Mouse (Mus musculus) liver, adult 2 months (tissue): ENCODE results near the gene Ccdc34. TPM values are rescaled to one million over a fixed set of nuclear protein-coding genes. Genes with fewer than 3 reads are reported as not detected.

ENCODE experiments used
- DNase-seq: peaks from one replicate; pipeline ENCODE4 v3.0.0-alpha.2; 2011; ENCODE audit warnings: low read depth, low spot score; ENCODE audit errors: extremely low read depth
- H3K27ac ChIP-seq: fragments of 200-500 bp; replicated peaks from 2 replicates; pipeline ENCODE4 v1.5.1; 2012; ENCODE audit warnings: low read depth, mild to moderate bottlenecking, control low read depth, inconsistent platforms, low read length; ENCODE audit not compliant: insufficient read depth
- H3K27me3 ChIP-seq: fragments of 200-500 bp; 2 replicates; pipeline ENCODE4 v1.6.1; 2012; ENCODE audit warnings: mild to moderate bottlenecking, moderate library complexity, low read length, inconsistent platforms; ENCODE audit not compliant: control insufficient read depth, insufficient read depth
- H3K36me3 ChIP-seq: fragments of 200-500 bp; 2 replicates; pipeline ENCODE4 v1.6.1; 2012; ENCODE audit warnings: low read length, inconsistent platforms; ENCODE audit not compliant: control insufficient read depth, insufficient read depth
- H3K4me1 ChIP-seq: fragments of 200-500 bp; 2 replicates; pipeline ENCODE4 v1.6.1; 2011; ENCODE audit warnings: low read length; ENCODE audit not compliant: control insufficient read depth, insufficient read depth
- H3K4me3 ChIP-seq: fragments of 200-500 bp; 2 replicates; pipeline ENCODE4 v1.5.1; 2011; ENCODE audit warnings: low read depth, mild to moderate bottlenecking, control low read depth, low read length, moderate library complexity; ENCODE audit not compliant: insufficient read depth
- H3K79me2 ChIP-seq: fragments of 200-500 bp; 2 replicates; pipeline ENCODE4 v1.6.1; 2012; ENCODE audit warnings: inconsistent platforms, mild to moderate bottlenecking, low read length, moderate library complexity; ENCODE audit not compliant: control insufficient read depth, insufficient read depth
- H3K9ac ChIP-seq: fragments of 200-500 bp; 2 replicates; pipeline ENCODE4 v1.6.1; 2012; ENCODE audit warnings: low read depth, mild to moderate bottlenecking, control low read depth, inconsistent platforms, low read length
- CTCF ChIP-seq: fragments of 200-500 bp; IDR thresholded peaks from 2 replicates; pipeline ENCODE4 v1.5.1; 2011; ENCODE audit warnings: low read depth, low read length, control low read depth
- POLR2A ChIP-seq: fragments of 200-500 bp; IDR thresholded peaks from 2 replicates; pipeline ENCODE4 v1.6.1; 2011; ENCODE audit warnings: low read length, control low read depth; ENCODE audit not compliant: insufficient read depth; ENCODE audit errors: extremely low read depth
- WGBS: fragments of 180-500 bp; shearing (Covaris S2); methylation state at CpG from one replicate; pipeline ENCODE4 v1.1.7; 2018; 5-methylcytosine and 5-hydroxymethylcytosine counted together
- polyA plus RNA-seq: library from polyadenylated mRNA; depleted of rRNA; stranded (reverse); fragments of >200 nt; gene quantifications from 2 replicates; pipeline ENCODE4 v1.2.3, GENCODE M21; 2012
- total RNA-seq: library from RNA; depleted of rRNA; stranded (reverse); fragments of >200 nt; gene quantifications from 2 replicates; pipeline ENCODE4 v1.2.3, GENCODE M21; 2014

Ccdc34 gene
- total and polyA plus RNA-seq, 2 experiments, result 0.66 to 1.4 TPM

GRCm38 (mm10) chr2:110165003-110165402, 147.4 kb downstream of the Ccdc34 start:
- no peak overlapping the region for H3K27ac ChIP-seq
- H3K79me2 ChIP-seq, result no peaks in the 10 kb centered on the region
- no peak overlapping the region for H3K9ac ChIP-seq
- no peak for TF ChIP-seq POLR2A
- DNase-seq, result no peak
- 90% methylated on average over 4 of the region's 4 CpGs for WGBS
- no peak overlapping the region for H3K4me3 ChIP-seq
- H3K4me1 ChIP-seq, result no peaks in the 10 kb centered on the region
- H3K36me3 ChIP-seq, result no peaks in the 10 kb centered on the region
- no peaks in the 10 kb centered on the region for H3K27me3 ChIP-seq

- 74% methylated on average over 4 of the region's 4 CpGs for WGBS
- DNase-seq, result no peak
- Histone ChIP-seq H3K4me1 (no peaks in the 10 kb centered on the region), H3K27ac (no peak overlapping the region), H3K27me3 (no peaks in the 10 kb centered on the region), H3K36me3 (no peaks in the 10 kb centered on the region), H3K9ac (no peak overlapping the region), H3K79me2 (no peaks in the 10 kb centered on the region), H3K4me3 (no peak overlapping the region)
- TF ChIP-seq CTCF (no peak), POLR2A (no peak)
Measured at GRCm38 (mm10) chr2:110167694-110168093, 150.1 kb downstream of the Ccdc34 start.

- H3K27ac ChIP-seq, result no peak overlapping the region
- TF ChIP-seq POLR2A (no peak), CTCF (no peak)
- no peak overlapping the region for H3K9ac ChIP-seq
- no peaks in the 10 kb centered on the region for H3K27me3 ChIP-seq
- H3K36me3 ChIP-seq, result no peaks in the 10 kb centered on the region
- no peak for DNase-seq
- no peaks in the 10 kb centered on the region for H3K79me2 ChIP-seq
- no peak overlapping the region for H3K4me3 ChIP-seq
- no peaks in the 10 kb centered on the region for H3K4me1 ChIP-seq
Measured at GRCm38 (mm10) chr2:110168361-110168760, 150.7 kb downstream of the Ccdc34 start.

- no peaks in the 10 kb centered on the region for H3K4me1 ChIP-seq
- no peak overlapping the region for H3K4me3 ChIP-seq
- H3K79me2 ChIP-seq, result no peaks in the 10 kb centered on the region
- H3K27ac ChIP-seq, result no peak overlapping the region
- no peaks in the 10 kb centered on the region for H3K36me3 ChIP-seq
- 77% methylated on average over 7 of the region's 7 CpGs for WGBS
- H3K27me3 ChIP-seq, result no peaks in the 10 kb centered on the region
- no peak for DNase-seq
- TF ChIP-seq CTCF (no peak), POLR2A (no peak)
- no peak overlapping the region for H3K9ac ChIP-seq
Measured at GRCm38 (mm10) chr2:110172456-110172855, 154.8 kb downstream of the Ccdc34 start.

GRCm38 (mm10) chr2:110173818-110174247, 156.2 kb downstream of the Ccdc34 start:
- no peak overlapping the region for H3K9ac ChIP-seq
- no peak overlapping the region for H3K4me3 ChIP-seq
- no peaks in the 10 kb centered on the region for H3K27me3 ChIP-seq
- WGBS, result 48% methylated on average over 7 of the region's 7 CpGs
- no peaks in the 10 kb centered on the region for H3K36me3 ChIP-seq
- H3K27ac ChIP-seq, result no peak overlapping the region
- TF ChIP-seq POLR2A (no peak), CTCF (no peak)
- DNase-seq, result no peak
- no peaks in the 10 kb centered on the region for H3K79me2 ChIP-seq
- no peaks in the 10 kb centered on the region for H3K4me1 ChIP-seq

- Histone ChIP-seq H3K79me2 (no peaks in the 10 kb centered on the region), H3K36me3 (no peaks in the 10 kb centered on the region), H3K4me3 (no peak overlapping the region), H3K9ac (no peak overlapping the region), H3K27ac (no peak overlapping the region), H3K27me3 (no peaks in the 10 kb centered on the region), H3K4me1 (no peaks in the 10 kb centered on the region)
- WGBS, result 77% methylated on average over 2 of the region's 2 CpGs
- TF ChIP-seq CTCF (no peak), POLR2A (no peak)
- DNase-seq, result no peak
Measured at GRCm38 (mm10) chr2:110176761-110177400, 159.3 kb downstream of the Ccdc34 start.
